Mouse (Mus musculus) MEL (cell line): ENCODE measurements at regions not wholly inside any gene's neighbourhood (a gene's known extent, or its start where the extent isn't known, plus 50 kb on each side); places are given as distances from the start of the nearest gene placed in this dataset.

ENCODE experiments used
- DNase-seq: peaks from one replicate; pipeline ENCODE4 v3.0.0; 2011; ENCODE audit warnings: low read depth, low spot score
- H3K27ac ChIP-seq: 2 replicates; pipeline ENCODE4 v1.5.1; 2012; ENCODE audit warnings: low read depth, mild to moderate bottlenecking, control low read depth, low read length, moderate library complexity; ENCODE audit not compliant: control insufficient read depth
- H3K27me3 ChIP-seq, 2 experiments: fragments of 150-350 bp in 1 of 2; sonication (generic) in 1 of 2; 2 replicates each; pipeline ENCODE4 v1.6.1; 2012; ENCODE audit warnings: low read length in 2 of 2, mild to moderate bottlenecking in 2 of 2, improper control_type of control experiment in 1 of 2, moderate library complexity in 1 of 2; ENCODE audit not compliant: insufficient read depth in 2 of 2, control insufficient read depth in 1 of 2
- H3K36me3 ChIP-seq, 2 experiments: 2 replicates each; pipeline ENCODE4 v1.6.1; 2012 to 2014; ENCODE audit warnings: low read length in 2 of 2, improper control_type of control experiment in 1 of 2, inconsistent platforms in 1 of 2, mild to moderate bottlenecking in 1 of 2; ENCODE audit not compliant: insufficient read depth in 2 of 2, control insufficient read depth in 1 of 2
- H3K4me1 ChIP-seq, 2 experiments: fragments of 150-350 bp in 1 of 2; sonication (generic) in 1 of 2; 2 replicates each; pipeline ENCODE4 v1.6.1; 2012; ENCODE audit warnings: low read length in 2 of 2, improper control_type of control experiment in 1 of 2, mild to moderate bottlenecking in 1 of 2; ENCODE audit not compliant: insufficient read depth in 2 of 2, control insufficient read depth in 1 of 2
- H3K4me3 ChIP-seq, 2 experiments: fragments of 150-350 bp in 1 of 2; sonication (generic) in 1 of 2; 2 replicates each; pipeline ENCODE4 v1.5.1; 2012; ENCODE audit warnings: low read depth in 2 of 2, low read length in 2 of 2, mild to moderate bottlenecking in 2 of 2, moderate library complexity in 2 of 2, control low read depth in 1 of 2, improper control_type of control experiment in 1 of 2; ENCODE audit not compliant: control insufficient read depth in 1 of 2, insufficient read depth in 1 of 2
- H3K79me2 ChIP-seq: 2 replicates; pipeline ENCODE4 v1.6.1; 2012; ENCODE audit warnings: mild to moderate bottlenecking, low read length, moderate library complexity; ENCODE audit not compliant: control insufficient read depth, poor library complexity, insufficient read depth
- H3K9ac ChIP-seq: 2 replicates; pipeline ENCODE4 v1.6.1; 2012; ENCODE audit warnings: low read depth, mild to moderate bottlenecking, control low read depth, low read length, moderate library complexity; ENCODE audit not compliant: control insufficient read depth, poor library complexity, severe bottlenecking
- H3K9me3 ChIP-seq: fragments of 150-350 bp; sonication (generic); replicated peaks from 2 replicates; pipeline ENCODE4 v1.6.1; 2012; ENCODE audit warnings: mild to moderate bottlenecking, low read length, improper control_type of control experiment, moderate library complexity; ENCODE audit not compliant: insufficient read depth
- BHLHE40 ChIP-seq: IDR thresholded peaks from 2 replicates; pipeline ENCODE4 v1.6.1; 2012; ENCODE audit warnings: low read depth, mild to moderate bottlenecking, inconsistent platforms, low read length, improper control_type of control experiment, borderline replicate concordance
- CHD1 ChIP-seq: IDR thresholded peaks from 2 replicates; pipeline ENCODE4 v1.6.1; 2012; ENCODE audit warnings: low read depth, mild to moderate bottlenecking, inconsistent platforms, low read length, improper control_type of control experiment
- E2F4 ChIP-seq: IDR thresholded peaks from 2 replicates; pipeline ENCODE4 v1.6.1; 2011; ENCODE audit warnings: low read depth, low read length, improper control_type of control experiment, borderline replicate concordance
- ELF1 ChIP-seq: IDR thresholded peaks from 2 replicates; pipeline ENCODE4 v1.6.1; 2014; ENCODE audit warnings: low read depth, mild to moderate bottlenecking, inconsistent platforms, low read length, improper control_type of control experiment, moderate library complexity
- EP300 ChIP-seq, 2 experiments: IDR thresholded peaks; 2 replicates each; pipeline ENCODE4 v1.6.1; 2011; ENCODE audit warnings: improper control_type of control experiment in 2 of 2, low read length in 2 of 2, low read depth in 1 of 2, mild to moderate bottlenecking in 1 of 2
- ETS1 ChIP-seq: IDR thresholded peaks from 2 replicates; pipeline ENCODE4 v1.6.1; 2012; ENCODE audit warnings: low read depth, mild to moderate bottlenecking, inconsistent platforms, low read length, improper control_type of control experiment, moderate library complexity
- GATA1 ChIP-seq: IDR thresholded peaks from 2 replicates; pipeline ENCODE4 v1.6.1; 2011; ENCODE audit warnings: low read depth, low read length, improper control_type of control experiment
- JUND ChIP-seq: IDR thresholded peaks from 2 replicates; pipeline ENCODE4 v1.6.1; 2011; ENCODE audit warnings: low read depth, mild to moderate bottlenecking, improper control_type of control experiment, low read length
- MAZ ChIP-seq: IDR thresholded peaks from 2 replicates; pipeline ENCODE4 v1.6.1; 2012; ENCODE audit warnings: low read depth, mild to moderate bottlenecking, inconsistent platforms, low read length, improper control_type of control experiment
- MEF2A ChIP-seq: IDR thresholded peaks from 2 replicates; pipeline ENCODE4 v1.6.1; 2014; ENCODE audit warnings: low read depth, mild to moderate bottlenecking, inconsistent platforms, low read length, improper control_type of control experiment; ENCODE audit not compliant: poor library complexity, insufficient replicate concordance, severe bottlenecking; ENCODE audit errors: extremely low read depth
- MXI1 ChIP-seq: IDR thresholded peaks from 2 replicates; pipeline ENCODE4 v1.6.1; 2011; ENCODE audit warnings: mild to moderate bottlenecking, low read depth, low read length, improper control_type of control experiment
- MYC ChIP-seq: IDR thresholded peaks from 2 replicates; pipeline ENCODE4 v1.6.1; 2011; ENCODE audit warnings: low read depth, mild to moderate bottlenecking, low read length, improper control_type of control experiment, moderate library complexity
- NELFE ChIP-seq: IDR thresholded peaks from 2 replicates; pipeline ENCODE4 v1.6.1; 2011; ENCODE audit warnings: low read depth, low read length, improper control_type of control experiment
- POLR2A ChIP-seq, 2 experiments: IDR thresholded peaks; 2 replicates each; pipeline ENCODE4 v1.6.1; 2011 to 2012; ENCODE audit warnings: low read length in 2 of 2, mild to moderate bottlenecking in 2 of 2, control low read depth in 1 of 2, improper control_type of control experiment in 1 of 2, low read depth in 1 of 2, moderate library complexity in 1 of 2; ENCODE audit not compliant: control insufficient read depth in 1 of 2, insufficient read depth in 1 of 2, poor library complexity in 1 of 2
- POLR2AphosphoS2 ChIP-seq: IDR thresholded peaks from 2 replicates; pipeline ENCODE4 v1.6.1; 2011; ENCODE audit warnings: low read length, improper control_type of control experiment
- POLR2AphosphoS5 ChIP-seq: IDR thresholded peaks from 2 replicates; pipeline ENCODE4 v1.6.1; 2012; ENCODE audit warnings: low read depth, borderline replicate concordance, mild to moderate bottlenecking, inconsistent platforms, low read length, moderate library complexity, mixed read lengths
- RAD21 ChIP-seq: IDR thresholded peaks from 2 replicates; pipeline ENCODE4 v1.6.1; 2011; ENCODE audit warnings: mild to moderate bottlenecking, low read depth, low read length, improper control_type of control experiment
- TAL1 ChIP-seq: IDR thresholded peaks from 2 replicates; pipeline ENCODE4 v1.6.1; 2012; ENCODE audit warnings: mild to moderate bottlenecking, inconsistent platforms, low read length, moderate library complexity, mixed read lengths
- TBP ChIP-seq: IDR thresholded peaks from 2 replicates; pipeline ENCODE4 v1.8.0; 2011; ENCODE audit warnings: low read depth, low read length, improper control_type of control experiment
- TCF12 ChIP-seq: IDR thresholded peaks from 2 replicates; pipeline ENCODE4 v1.6.1; 2014; ENCODE audit warnings: low read depth, mild to moderate bottlenecking, inconsistent platforms, low read length, improper control_type of control experiment, moderate library complexity
- UBTF ChIP-seq: IDR thresholded peaks from 2 replicates; pipeline ENCODE4 v1.6.1; 2012; ENCODE audit warnings: low read depth, mild to moderate bottlenecking, inconsistent platforms, low read length, improper control_type of control experiment, moderate library complexity, borderline replicate concordance; ENCODE audit not compliant: insufficient read depth
- USF1 ChIP-seq: IDR thresholded peaks from 2 replicates; pipeline ENCODE4 v1.6.1; 2014; ENCODE audit warnings: low read depth, mild to moderate bottlenecking, inconsistent platforms, low read length, improper control_type of control experiment, moderate library complexity
- USF2 ChIP-seq, 2 experiments: IDR thresholded peaks; 2 replicates each; pipeline ENCODE4 v1.6.1; 2011 to 2012; ENCODE audit warnings: improper control_type of control experiment in 2 of 2, low read length in 2 of 2, borderline replicate concordance in 1 of 2, inconsistent platforms in 1 of 2, low read depth in 1 of 2, mild to moderate bottlenecking in 1 of 2; ENCODE audit not compliant: insufficient read depth in 1 of 2
- ZC3H11A ChIP-seq: IDR thresholded peaks from 2 replicates; pipeline ENCODE4 v1.6.1; 2012; ENCODE audit warnings: low read depth, mild to moderate bottlenecking, inconsistent platforms, low read length, improper control_type of control experiment

DNA sequence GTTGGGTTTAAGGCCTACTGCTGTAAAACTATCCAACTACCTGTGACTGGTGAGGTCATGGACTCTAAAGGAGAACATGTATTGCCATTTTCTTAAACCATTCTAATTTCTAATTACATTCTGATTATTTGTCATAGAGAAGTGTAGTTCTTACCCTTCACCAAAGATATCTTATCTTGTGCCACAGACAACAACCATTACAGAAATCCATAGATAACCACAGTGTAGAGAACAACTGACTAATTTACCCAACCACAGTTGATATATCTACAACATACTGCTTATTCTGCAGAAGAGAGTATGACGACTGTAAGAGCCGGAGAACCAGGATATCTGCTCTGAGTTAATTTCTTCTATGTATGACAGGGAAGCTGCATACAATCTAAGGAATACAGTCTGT lies 1754.1 kb downstream of the Cdh8 start (continued):
- TF ChIP-seq POLR2AphosphoS5 (no peak), MYC (no peak)
- TF ChIP-seq, all 39 proteins: peak for 7

DNA sequence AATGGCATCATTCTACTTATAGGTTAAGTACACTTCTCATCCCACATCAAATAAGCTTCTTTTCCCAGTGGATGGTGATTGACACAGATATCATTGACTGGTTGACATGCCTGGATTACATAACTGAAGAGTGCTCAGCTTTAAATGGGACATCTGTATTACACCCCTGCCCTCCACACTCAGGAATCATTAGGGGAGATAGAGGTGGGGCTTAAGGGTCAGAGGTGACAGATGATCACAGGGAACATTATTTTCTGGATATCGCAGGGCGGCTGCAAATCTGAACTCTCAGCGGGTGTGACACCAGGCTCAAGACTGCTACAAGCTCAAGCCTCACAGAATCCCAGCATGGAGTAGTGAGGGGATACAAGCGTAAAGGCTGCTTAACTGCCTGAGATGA lies 1763.5 kb upstream of the Got2 start:
- H3K27me3 ChIP-seq = no peaks in the 10 kb centered on the region
- H3K79me2 ChIP-seq = no peaks in the 10 kb centered on the region
- no peak for DNase-seq
- H3K9me3 ChIP-seq = no peaks in the 10 kb centered on the region
- H3K36me3 ChIP-seq = no peaks in the 10 kb centered on the region
- no peak overlapping the region for H3K27ac ChIP-seq
- no peaks in the 10 kb centered on the region for H3K4me1 ChIP-seq
- no peak for TF ChIP-seq ZC3H11A
- no peak for TF ChIP-seq CHD1
- TF ChIP-seq JUND = no peak
- no peak for TF ChIP-seq GATA1
- TF ChIP-seq RAD21 = no peak
- TF ChIP-seq TBP = no peak
- TF ChIP-seq NELFE = no peak
- no peak for TF ChIP-seq MAZ
- TF ChIP-seq UBTF = no peak
- TF ChIP-seq ELF1 = no peak
- no peak overlapping the region for H3K4me3 ChIP-seq
- no peak overlapping the region for H3K9ac ChIP-seq

GRCm38 (mm10) chr8:97632980-97633379 lies 1744.6 kb upstream of the Got2 start:
- H3K4me3 ChIP-seq = no peak overlapping the region
- H3K4me1 ChIP-seq = no peaks in the 10 kb centered on the region
- TF ChIP-seq TAL1 = no peak
- no peak for TF ChIP-seq GATA1
- no peak for TF ChIP-seq UBTF
- no peak for TF ChIP-seq ELF1
- no peak for TF ChIP-seq JUND
- TF ChIP-seq BHLHE40 = no peak
- no peak for TF ChIP-seq POLR2A (IDR thresholded peaks at IDR 0.05; ENCODE audit: control insufficient read depth in 1 of 2, insufficient read depth in 1 of 2, low read depth in 1 of 2, low read length in 2 of 2, poor library complexity in 1 of 2)
- no peak for TF ChIP-seq USF1
- TF ChIP-seq USF2 (IDR thresholded peaks at IDR 0.05; ENCODE audit: borderline replicate concordance in 1 of 2, insufficient read depth in 1 of 2, low read depth in 1 of 2, low read length in 2 of 2) = no peak
- no peak for TF ChIP-seq ETS1
- TF ChIP-seq POLR2AphosphoS2 = no peak
- TF ChIP-seq TCF12 = no peak
- no peak for TF ChIP-seq RAD21
- no peak for TF ChIP-seq ZC3H11A
- no peak for TF ChIP-seq E2F4
- no peak for TF ChIP-seq MEF2A
- no peak for TF ChIP-seq EP300 (IDR thresholded peaks at IDR 0.05; ENCODE audit: low read depth in 1 of 2, low read length in 2 of 2)
- TF ChIP-seq MXI1 = no peak
- H3K36me3 ChIP-seq = no peaks in the 10 kb centered on the region
- no peaks in the 10 kb centered on the region for H3K9me3 ChIP-seq
- no peak overlapping the region for H3K27ac ChIP-seq
- H3K9ac ChIP-seq = no peak overlapping the region
- no peaks in the 10 kb centered on the region for H3K79me2 ChIP-seq
- no peak for DNase-seq
- no peaks in the 10 kb centered on the region for H3K27me3 ChIP-seq
